In genomic region chr1:107025886-107026285, GRCm38 (mm10) we compare ENCODE assay signal across 29 mouse cellular contexts. TPM values are rescaled to one million over a fixed set of nuclear protein-coding genes. Genes with fewer than 3 reads are reported as not detected.
DNase-seq lines count a peak whose midpoint lies in the region; ATAC-seq lines count a peak whose summit lies in the region.
"Had no signal": no experiment of that assay in that cellular context is flagged by ENCODE, and none has a peak within 500 bp of the region (broad histone marks: within the 10 kb centered on the region; RNA-seq: fewer than 3 reads in every experiment).

No protein-coding gene starts in this region.

- ATAC-seq in common myeloid progenitor, adult 5-6 weeks (replicated peaks; ENCODE audit: low read depth, poor library complexity, severe bottlenecking) = 0 out of 2 replicates have a peak, but pooled peaks have one; percentile 25
- 0 out of 2 replicates have a peak, but pooled peaks have one; percentile 27 for ATAC-seq in megakaryocyte, adult 5-6 weeks (ENCODE audit: poor library complexity, severe bottlenecking)
- no peak for ATAC-seq in inflammation-experienced regulatory T-cells, adult 6 months
- ATAC-seq: activated CD4-positive, CD25-positive, alpha-beta regulatory T cell, adult 4 months; forebrain, embryonic 13.5 days; forebrain, embryonic 15.5 days; forebrain, postnatal 0 days; Patski had no signal

- DNase-seq in 416B (ENCODE audit: low read depth) = peak; percentile 4
- no peak for DNase-seq in thymus, postnatal 25 days
- DNase-seq in adrenal gland, adult (ENCODE audit: inconsistent age in 2 of 2, low spot score in 1 of 2) = no peak
- DNase-seq: adrenal gland, adult 2 months; adrenal gland, postnatal 10 days; adrenal gland, postnatal 25 days; cerebellum, adult 11 months; cerebellum, adult 18-20 months; cerebellum, adult 8-10 months; cerebellum, adult 9-11 months; cerebellum, postnatal 14 days; cerebellum, postnatal 36 days; forebrain, postnatal 0 days had no signal

RNA-seq across cellular contexts. Expression of gene Serpinb3a, which starts 26.2 kb away (rescaled TPM):
- not detected in 2 replicates for total RNA-seq in common myeloid progenitor, adult 5-6 weeks (2017)
- not detected in 2 replicates for total RNA-seq in megakaryocyte, adult 5-6 weeks (2015)
- total RNA-seq in megakaryocyte, adult 5-6 weeks (2017) = not detected in 2 replicates
- not detected for polyA plus RNA-seq in inflammation-experienced regulatory T-cells, adult 6 months (2017; shearing (Covaris generic))
- total RNA-seq: adrenal gland, adult 2 months; adrenal gland, postnatal 10 days; adrenal gland, postnatal 25 days; adrenal gland, postnatal 4 days; forebrain, postnatal 0 days; G1E had no signal
- polyA plus RNA-seq: activated CD4-positive, CD25-positive, alpha-beta regulatory T cell, adult 4 months; adrenal gland, adult 2 months; brain, embryonic 14.5 days; C2C12; cortical plate, adult 2 months; embryonic facial prominence, embryonic 10.5 days; embryonic facial prominence, embryonic 12.5 days; forebrain, embryonic 11.5 days; forebrain, embryonic 13.5 days; forebrain, embryonic 15.5 days; forebrain, postnatal 0 days; G1E; Patski had no signal

RNA-seq across cellular contexts. Expression of gene Serpinb13, which starts 45.1 kb away (rescaled TPM):
- total RNA-seq in common myeloid progenitor, adult 5-6 weeks (2017) = not detected in 2 replicates
- total RNA-seq in megakaryocyte, adult 5-6 weeks (2015) = not detected in 2 replicates
- not detected in 2 replicates for total RNA-seq in megakaryocyte, adult 5-6 weeks (2017)
- not detected for polyA plus RNA-seq in inflammation-experienced regulatory T-cells, adult 6 months (2017; shearing (Covaris generic))
- total RNA-seq: adrenal gland, adult 2 months; adrenal gland, postnatal 10 days; adrenal gland, postnatal 25 days; adrenal gland, postnatal 4 days; forebrain, postnatal 0 days; G1E had no signal
- polyA plus RNA-seq: activated CD4-positive, CD25-positive, alpha-beta regulatory T cell, adult 4 months; adrenal gland, adult 2 months; brain, embryonic 14.5 days; C2C12; cortical plate, adult 2 months; embryonic facial prominence, embryonic 10.5 days; embryonic facial prominence, embryonic 12.5 days; embryonic facial prominence, embryonic 14.5 days; forebrain, embryonic 11.5 days; forebrain, embryonic 13.5 days; forebrain, embryonic 15.5 days; forebrain, postnatal 0 days; G1E; Patski had no signal

RNA-seq across cellular contexts. Expression of gene Serpinb3d, which starts 57.4 kb away (rescaled TPM):
- not detected in 2 replicates for total RNA-seq in common myeloid progenitor, adult 5-6 weeks (2017)
- total RNA-seq in megakaryocyte, adult 5-6 weeks (2015) = not detected in 2 replicates
- total RNA-seq in megakaryocyte, adult 5-6 weeks (2017) = not detected in 2 replicates
- not detected for polyA plus RNA-seq in inflammation-experienced regulatory T-cells, adult 6 months (2017; shearing (Covaris generic))
- total RNA-seq: adrenal gland, adult 2 months; adrenal gland, postnatal 10 days; adrenal gland, postnatal 25 days; adrenal gland, postnatal 4 days; forebrain, postnatal 0 days; G1E had no signal
- polyA plus RNA-seq: activated CD4-positive, CD25-positive, alpha-beta regulatory T cell, adult 4 months; adrenal gland, adult 2 months; brain, embryonic 14.5 days; C2C12; cortical plate, adult 2 months; embryonic facial prominence, embryonic 10.5 days; embryonic facial prominence, embryonic 12.5 days; embryonic facial prominence, embryonic 14.5 days; forebrain, embryonic 11.5 days; forebrain, embryonic 13.5 days; forebrain, embryonic 15.5 days; G1E; Patski had no signal
